Mouse (Mus musculus): ENCODE results near the gene Rbm7.
"Not testable (repeated sequence)": the region's sequence is repeated elsewhere in the genome, so short reads cannot be mapped to it uniquely, and the experiment has no call there.

Rbm7 gene

DNA sequence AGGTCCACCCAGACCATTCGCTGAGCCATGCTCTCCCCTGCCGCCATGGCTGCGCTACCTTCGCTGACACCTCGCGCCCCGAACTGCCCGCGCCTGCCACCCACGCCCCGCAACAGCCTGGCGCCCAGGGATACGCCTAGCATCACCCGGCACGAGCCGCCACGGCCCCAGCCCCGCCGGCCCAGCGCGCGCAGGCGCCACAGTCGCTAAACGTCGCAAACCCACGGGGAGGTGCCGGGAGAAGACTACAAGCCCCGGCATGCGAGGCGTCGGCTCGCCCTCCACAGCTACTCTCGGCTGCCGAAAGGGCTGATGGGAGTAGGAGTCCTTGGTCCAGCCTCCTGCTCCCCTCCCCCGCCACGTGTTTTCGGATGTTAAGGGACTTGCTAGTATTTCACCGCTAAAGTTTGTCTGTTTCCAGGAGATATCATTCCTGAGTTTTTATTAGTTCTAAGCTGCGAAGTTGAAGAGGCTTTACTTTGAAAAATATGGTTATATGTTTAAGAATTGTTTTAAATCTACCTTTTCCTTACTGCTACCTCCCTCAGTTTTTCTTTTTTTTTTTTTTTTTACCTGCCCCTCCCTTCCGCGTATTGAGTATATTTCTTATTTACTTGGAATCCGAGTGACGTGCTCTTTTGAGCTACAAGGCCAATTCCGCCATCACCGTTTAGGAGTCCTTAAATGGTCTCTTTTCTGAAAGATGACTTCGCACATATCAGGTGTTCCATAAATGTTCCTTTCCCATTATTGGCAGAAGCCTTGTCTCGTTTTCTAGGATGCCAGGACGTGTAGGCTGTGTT is 14.5 kb downstream of the Rbm7 start, which contains the start of gene Rexo2:
Gene Rexo2, minus strand, starts transcription at position 213 of the 803 bp plus-strand sequence.
- DNase-seq (ENCODE audit: low spot score in 2 of 2) = peak; percentile 83 to 96

DNA sequence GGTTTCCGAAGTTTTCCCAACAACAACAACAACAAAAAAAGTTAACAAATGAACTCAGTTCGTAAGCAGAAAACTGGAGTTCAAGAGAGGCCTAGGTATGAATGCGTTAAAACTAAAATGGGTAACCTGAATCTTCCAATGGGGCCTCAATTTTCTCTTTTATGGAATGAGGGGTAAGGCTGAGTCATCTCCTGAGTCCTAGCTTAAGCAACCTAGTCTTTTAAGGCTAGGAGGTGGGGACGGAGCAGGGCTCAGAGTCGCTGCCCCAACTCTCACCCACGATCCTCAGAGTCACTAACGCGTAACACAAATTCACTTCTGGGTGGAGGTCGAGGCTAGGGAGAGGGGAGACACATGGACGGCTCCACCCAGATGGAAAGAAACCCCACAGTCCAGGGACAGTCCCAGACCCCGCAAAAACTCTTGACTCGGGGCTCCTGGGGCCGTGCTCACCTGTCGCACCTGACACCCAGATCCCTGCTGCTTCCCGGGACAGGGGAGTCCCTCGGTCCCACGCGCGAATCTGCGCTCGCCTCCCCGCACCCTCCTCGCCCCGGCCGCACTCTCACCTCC is 15.2 kb downstream of the Rbm7 start:
- DNase-seq (ENCODE audit: low spot score in 2 of 2) = no peak

GRCm38 (mm10) chr9:48478808-48479207 is 16.3 kb downstream of the Rbm7 start:
- no peak for DNase-seq (ENCODE audit: low spot score in 2 of 2)

GRCm38 (mm10) chr9:48476236-48477165 is 18.6 kb downstream of the Rbm7 start:
- no peak for DNase-seq (ENCODE audit: low spot score in 2 of 2)

- DNase-seq (ENCODE audit: low spot score in 2 of 2) = no peak
These were observed 20.7 kb downstream of the Rbm7 start for GRCm38 (mm10) chr9:48474367-48474766.

GRCm38 (mm10) chr9:48473131-48473530 is 22.0 kb downstream of the Rbm7 start:
- peak in 1 of 2 experiments; percentile 17 for DNase-seq (ENCODE audit: low spot score in 2 of 2)

DNA sequence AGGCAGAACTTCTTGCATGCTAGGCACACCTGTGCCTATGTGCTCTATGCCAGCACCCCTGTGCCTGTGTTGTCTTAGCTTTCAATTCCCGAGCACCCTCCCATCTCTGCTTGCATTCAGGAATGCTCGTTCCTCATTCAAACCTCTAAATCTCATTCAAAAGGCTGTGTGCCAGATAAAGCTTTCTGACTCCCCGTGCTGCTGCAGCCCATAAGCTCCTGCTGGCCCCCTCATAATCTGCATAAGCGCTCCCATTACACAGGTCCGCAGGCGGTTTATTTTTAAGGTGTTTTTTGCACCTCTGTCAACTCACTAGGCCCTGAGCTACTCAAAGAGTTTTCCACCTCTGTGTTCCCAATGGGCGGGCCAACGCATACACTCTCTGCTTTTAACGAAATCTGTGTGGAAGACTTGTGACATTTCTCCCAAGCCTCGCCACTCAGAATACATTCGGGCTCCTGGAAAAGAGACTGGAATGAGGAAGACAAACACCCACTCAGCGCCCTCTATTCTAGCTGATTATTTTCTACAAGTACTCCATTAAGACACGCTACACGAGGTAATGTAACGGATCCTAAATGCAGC is 22.6 kb downstream of the Rbm7 start:
- DNase-seq (ENCODE audit: low spot score in 2 of 2) = peak in 1 of 2 experiments; percentile 27

DNA sequence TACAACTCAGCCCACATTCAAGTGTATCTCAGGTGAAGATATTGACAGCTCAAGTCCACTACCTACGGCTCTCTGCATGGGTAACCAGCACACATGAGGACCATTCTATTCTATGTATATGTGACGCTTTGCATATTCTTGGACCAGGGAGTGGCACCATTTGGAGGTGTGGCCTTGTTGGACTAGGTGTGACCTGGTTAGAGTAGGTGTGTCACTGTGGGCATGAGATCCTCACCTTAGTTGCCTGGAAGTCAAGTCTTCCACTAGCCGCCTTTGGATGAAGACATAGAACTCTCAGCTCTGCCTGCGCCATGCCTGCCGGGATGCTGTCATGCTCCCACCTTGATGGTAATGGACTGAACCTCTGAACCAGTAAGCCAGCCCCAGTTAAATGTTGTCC is 27.6 kb downstream of the Rbm7 start:
- DNase-seq (ENCODE audit: low spot score in 2 of 2) = not testable (repeated sequence)

DNA sequence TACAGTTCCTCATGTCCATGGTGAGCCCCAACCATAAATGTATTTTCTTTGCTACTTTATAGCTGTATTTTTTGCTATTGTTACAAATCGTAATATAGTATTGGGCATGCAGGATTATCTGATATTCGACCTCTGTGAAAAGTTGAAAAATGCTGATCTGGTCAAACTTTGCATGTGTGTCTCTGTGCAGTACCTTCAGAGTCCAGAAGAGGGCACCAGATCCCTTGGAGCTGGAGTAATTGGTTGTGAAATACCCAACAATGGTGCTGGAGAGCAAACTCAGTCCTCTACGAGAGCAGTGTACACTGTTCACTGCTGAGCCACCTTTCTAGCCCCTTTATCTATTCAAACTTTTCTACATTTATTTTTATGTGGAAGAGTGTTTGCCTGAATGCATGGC is 28.3 kb downstream of the Rbm7 start:
- DNase-seq (ENCODE audit: low spot score in 2 of 2) = peak in 1 of 2 experiments; percentile 60

- no peak for DNase-seq (ENCODE audit: low spot score in 2 of 2)
These were observed 29.4 kb downstream of the Rbm7 start for GRCm38 (mm10) chr9:48465671-48466070.

DNA sequence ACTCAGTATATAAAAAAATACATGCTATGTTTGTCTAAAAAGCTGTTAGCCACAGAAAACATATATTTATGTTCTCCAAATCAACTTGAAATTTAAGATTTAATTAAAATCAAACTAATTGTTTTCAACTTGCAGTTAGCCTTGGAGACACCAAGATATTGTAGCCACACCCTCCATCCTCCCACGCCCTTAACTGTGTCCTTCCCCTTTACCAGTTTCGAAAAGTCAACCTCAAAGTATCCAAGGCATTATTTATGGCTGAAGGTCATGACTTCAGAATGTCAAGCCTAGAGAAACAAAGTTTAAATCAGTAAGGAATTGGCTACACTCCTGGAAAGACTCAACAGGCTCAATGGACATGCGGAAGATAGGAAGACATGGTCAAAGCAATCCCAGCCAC is 33.6 kb downstream of the Rbm7 start:
- no peak for DNase-seq (ENCODE audit: low spot score in 2 of 2)

- no peak for DNase-seq (ENCODE audit: low spot score in 2 of 2)
These were observed 34.4 kb downstream of the Rbm7 start for GRCm38 (mm10) chr9:48460720-48461119.

DNA sequence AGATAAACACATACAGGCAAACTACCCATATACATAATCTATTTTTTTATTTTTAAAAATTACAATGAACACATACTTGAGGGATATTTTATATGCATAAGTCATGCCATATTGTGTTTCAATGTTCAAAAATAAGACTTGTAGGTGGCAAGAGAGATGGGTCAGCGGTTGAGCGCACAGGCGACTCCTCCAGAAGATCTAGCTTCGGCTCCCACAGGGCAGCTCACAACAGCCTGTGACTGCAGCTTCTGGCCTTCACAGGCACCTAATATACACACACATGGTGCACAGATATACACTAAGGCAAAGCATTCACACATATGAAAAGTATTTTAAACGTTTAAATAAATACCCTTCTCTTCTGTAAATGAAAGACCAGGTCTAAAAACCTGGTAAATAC is 35.7 kb downstream of the Rbm7 start:
- DNase-seq (ENCODE audit: low spot score in 2 of 2) = no peak

DNA sequence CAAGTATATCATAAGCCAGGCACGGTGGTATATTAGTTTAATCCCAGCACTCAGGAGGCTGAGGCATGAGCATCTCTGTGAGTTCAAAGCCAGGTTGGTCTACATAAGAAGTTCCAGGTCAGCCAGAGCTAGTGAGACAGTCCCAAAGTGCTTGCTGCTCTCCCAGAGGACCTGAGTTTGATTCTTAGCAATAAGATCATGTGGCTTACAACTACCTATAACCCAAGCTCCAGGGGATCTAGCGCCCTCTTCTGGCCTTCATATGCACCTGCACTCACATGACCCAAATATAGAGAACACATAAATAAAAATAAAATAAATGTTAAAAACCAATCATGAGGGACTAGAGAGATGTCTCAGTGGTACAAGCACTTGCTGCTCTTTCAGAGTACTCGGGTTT is 36.2 kb downstream of the Rbm7 start:
- no peak for DNase-seq (ENCODE audit: low spot score in 2 of 2)

DNA sequence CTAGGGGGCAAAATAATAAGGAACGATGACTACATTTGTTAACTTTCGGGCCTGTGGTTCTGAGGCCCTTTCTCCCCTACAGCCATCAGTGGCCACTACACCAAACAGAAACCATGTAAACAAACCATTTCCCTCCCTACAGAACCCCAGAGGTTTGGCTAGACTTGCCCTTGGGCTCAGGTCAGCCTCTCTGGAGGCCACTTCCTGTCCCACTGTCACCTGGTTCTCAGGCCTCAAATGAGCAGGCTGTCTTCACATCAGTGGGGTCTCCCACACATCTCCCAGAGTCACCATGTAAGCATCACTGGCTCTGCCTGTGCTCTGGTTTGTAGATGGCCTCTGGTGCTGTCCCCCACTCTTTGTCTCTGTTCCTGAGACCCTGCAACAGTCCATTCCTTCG is 39.1 kb downstream of the Rbm7 start:
- no peak for DNase-seq (ENCODE audit: low spot score in 2 of 2)

DNA sequence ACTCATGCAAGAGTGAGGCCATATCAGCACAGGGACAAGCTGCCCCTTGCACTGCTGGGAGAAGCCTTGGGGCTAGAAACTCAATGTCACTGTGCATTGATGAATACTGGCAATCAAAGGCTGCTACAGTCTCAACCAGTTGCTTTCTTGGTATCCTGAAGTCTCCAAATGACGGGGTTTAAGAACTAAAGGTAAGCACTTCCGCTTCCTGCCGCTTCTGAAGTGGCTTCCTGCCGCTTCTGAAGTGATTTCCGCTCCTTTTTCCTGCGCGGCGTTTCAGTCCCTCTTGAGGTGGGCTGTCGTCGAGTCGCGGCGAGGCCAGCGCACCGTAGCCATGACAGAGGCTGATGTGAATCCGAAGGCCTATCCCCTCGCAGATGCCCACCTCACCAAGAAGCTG is 45.0 kb downstream of the Rbm7 start:
- no peak for DNase-seq (ENCODE audit: low spot score in 2 of 2)

- DNase-seq (ENCODE audit: low spot score in 2 of 2) = no peak
These were observed 47.3 kb downstream of the Rbm7 start for GRCm38 (mm10) chr9:48447783-48448209.

GRCm38 (mm10) chr9:48444821-48445220 is 50.3 kb downstream of the Rbm7 start:
- no peak for DNase-seq (ENCODE audit: low spot score in 2 of 2)

DNA sequence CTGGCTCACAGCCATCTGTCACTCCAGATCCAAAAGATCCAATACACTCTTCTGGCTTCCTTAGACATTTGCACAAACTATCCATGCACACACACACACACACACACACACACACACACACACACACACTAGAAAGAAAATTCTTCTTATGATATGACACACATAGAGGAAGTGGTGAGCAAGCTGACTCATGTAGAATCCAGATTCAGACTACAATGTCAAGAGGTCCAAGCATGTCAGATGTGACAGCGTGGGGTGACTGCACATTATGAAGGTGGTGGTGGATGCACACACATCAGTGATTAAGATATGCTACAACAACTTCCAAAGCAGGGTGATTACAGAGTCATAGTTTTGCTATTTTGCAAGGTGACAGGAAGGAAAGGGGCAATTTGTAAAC is 51.2 kb downstream of the Rbm7 start:
- DNase-seq (ENCODE audit: low spot score in 2 of 2) = no peak

All from left cerebral cortex, adult 9 months (tissue).